Mouse (Mus musculus): Measurements from ENCODE around the gene Washc2. TPM values are rescaled to one million over a fixed set of nuclear protein-coding genes. Genes with fewer than 3 reads are reported as not detected.
"Not testable (repeated sequence)": the region's sequence is repeated elsewhere in the genome, so short reads cannot be mapped to it uniquely, and the experiment has no call there.

The Washc2 gene
- polyA plus RNA-seq, 1 experiment from 2014 or later = 58.2 TPM

- Histone ChIP-seq H3K9ac (replicated peaks; ENCODE audit: low read length) (peak within 1 kb of the TSS; percentile 94), H3K9me3 (ENCODE audit: low read length) (no peaks in the 10 kb centered on the region), H3K4me3 (ENCODE audit: low read length) (peak within 1 kb of the TSS; percentile 87), H3K4me1 (ENCODE audit: insufficient read depth, low read length) (peaks cover 26% of the 10 kb centered on the region), H3K27me3 (ENCODE audit: insufficient read depth, low read length) (no peaks in the 10 kb centered on the region), H3K27ac (ENCODE audit: low read length) (peak within 1 kb of the TSS; percentile 81), H3K4me2 (replicated peaks; ENCODE audit: low read depth, low read length) (peak within 1 kb of the TSS; percentile 67), H3K36me3 (ENCODE audit: insufficient read depth, low read length) (no peaks in the 10 kb centered on the region)
- ATAC-seq (ENCODE audit: low FRiP score, low TSS enrichment) = peak; percentile 92
- 1% methylated on average over 49 of the region's 68 CpGs for WGBS
Observed at GRCm38 (mm10) chr6:116193394-116194393, 14.1 kb upstream of the Washc2 start, which contains the start of gene Tmcc1. Gene Tmcc1 (minus strand): TSS chr6:116193486.

GRCm38 (mm10) chr6:116195811-116196210 lies 12.0 kb upstream of the Washc2 start:
- Histone ChIP-seq H3K27ac (ENCODE audit: low read length) (no peak overlapping the region), H3K9me3 (ENCODE audit: low read length) (no peaks in the 10 kb centered on the region), H3K27me3 (ENCODE audit: insufficient read depth, low read length) (no peaks in the 10 kb centered on the region), H3K36me3 (ENCODE audit: insufficient read depth, low read length) (no peaks in the 10 kb centered on the region), H3K9ac (replicated peaks; ENCODE audit: low read length) (no peak overlapping the region), H3K4me3 (ENCODE audit: low read length) (no peak overlapping the region), H3K4me2 (replicated peaks; ENCODE audit: low read depth, low read length) (no peak overlapping the region), H3K4me1 (ENCODE audit: insufficient read depth, low read length) (peaks cover 18% of the 10 kb centered on the region)
- 80% methylated on average over 8 of the region's 8 CpGs for WGBS
- no peak for ATAC-seq (ENCODE audit: low FRiP score, low TSS enrichment)

DNA sequence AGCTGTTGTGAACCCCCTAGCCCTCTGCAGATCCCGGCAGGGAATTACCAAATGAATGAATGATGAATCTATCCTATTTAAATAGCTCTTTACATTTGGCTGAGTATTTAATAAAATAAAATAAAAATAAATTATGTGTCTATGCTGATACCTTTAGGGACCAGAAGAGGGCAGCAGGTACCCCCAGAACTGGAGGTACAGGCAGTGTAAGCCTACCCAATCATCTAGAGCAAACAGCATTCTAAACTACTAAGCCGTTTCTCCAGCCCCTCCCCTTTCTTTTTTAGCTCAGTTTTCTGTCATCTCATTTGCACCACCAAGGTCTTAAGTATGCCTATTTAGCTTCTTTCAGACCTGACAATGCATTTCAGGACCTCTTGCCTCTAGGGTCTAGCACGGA lies 9.7 kb upstream of the Washc2 start:
- WGBS = 31% methylated on average over 3 of the region's 3 CpGs

DNA sequence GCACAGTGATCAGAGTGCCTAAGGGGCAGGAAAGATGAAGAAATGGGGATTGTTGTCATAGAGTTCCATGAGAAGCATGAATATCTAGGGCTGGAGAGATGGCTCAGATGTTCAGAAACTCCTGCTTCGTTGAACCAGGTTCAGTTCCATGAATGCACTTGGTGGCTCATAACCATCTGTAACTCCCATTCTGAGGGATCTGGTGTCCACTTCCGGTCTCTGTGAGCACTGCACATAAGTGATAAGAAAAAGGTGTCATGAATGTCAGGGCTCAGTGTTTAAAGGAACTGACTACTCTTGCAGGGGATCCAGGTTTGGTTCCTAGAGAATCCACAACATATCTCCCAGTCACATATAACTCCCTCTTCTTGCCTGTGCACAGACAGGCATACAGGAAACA lies 8.2 kb upstream of the Washc2 start:
- no peaks in the 10 kb centered on the region for H3K27me3 ChIP-seq (ENCODE audit: insufficient read depth, low read length)
- no peaks in the 10 kb centered on the region for H3K4me1 ChIP-seq (ENCODE audit: insufficient read depth, low read length)
- no peaks in the 10 kb centered on the region for H3K9me3 ChIP-seq (ENCODE audit: low read length)
- H3K9ac ChIP-seq (replicated peaks; ENCODE audit: low read length) = no peak overlapping the region
- no peak for ATAC-seq (ENCODE audit: low FRiP score, low TSS enrichment)
- no peak overlapping the region for H3K4me2 ChIP-seq (replicated peaks; ENCODE audit: low read depth, low read length)
- no peaks in the 10 kb centered on the region for H3K36me3 ChIP-seq (ENCODE audit: insufficient read depth, low read length)
- no peak overlapping the region for H3K27ac ChIP-seq (ENCODE audit: low read length)
- WGBS = 64% methylated on average over 2 of the region's 2 CpGs
- H3K4me3 ChIP-seq (ENCODE audit: low read length) = no peak overlapping the region

More for the DNA sequence above, 9.7 kb upstream of the Washc2 start:
- no peak overlapping the region for H3K9ac ChIP-seq (replicated peaks; ENCODE audit: low read length)
- H3K4me3 ChIP-seq (ENCODE audit: low read length) = no peak overlapping the region
- no peaks in the 10 kb centered on the region for H3K9me3 ChIP-seq (ENCODE audit: low read length)
- no peak for ATAC-seq (ENCODE audit: low FRiP score, low TSS enrichment)
- no peaks in the 10 kb centered on the region for H3K27me3 ChIP-seq (ENCODE audit: insufficient read depth, low read length)
- H3K27ac ChIP-seq (ENCODE audit: low read length) = no peak overlapping the region
- H3K4me1 ChIP-seq (ENCODE audit: insufficient read depth, low read length) = 0 out of 2 replicates have a peak, but pooled peaks cover 5% of the 10 kb centered on the region
- H3K36me3 ChIP-seq (ENCODE audit: insufficient read depth, low read length) = no peaks in the 10 kb centered on the region
- no peak overlapping the region for H3K4me2 ChIP-seq (replicated peaks; ENCODE audit: low read depth, low read length)

DNA sequence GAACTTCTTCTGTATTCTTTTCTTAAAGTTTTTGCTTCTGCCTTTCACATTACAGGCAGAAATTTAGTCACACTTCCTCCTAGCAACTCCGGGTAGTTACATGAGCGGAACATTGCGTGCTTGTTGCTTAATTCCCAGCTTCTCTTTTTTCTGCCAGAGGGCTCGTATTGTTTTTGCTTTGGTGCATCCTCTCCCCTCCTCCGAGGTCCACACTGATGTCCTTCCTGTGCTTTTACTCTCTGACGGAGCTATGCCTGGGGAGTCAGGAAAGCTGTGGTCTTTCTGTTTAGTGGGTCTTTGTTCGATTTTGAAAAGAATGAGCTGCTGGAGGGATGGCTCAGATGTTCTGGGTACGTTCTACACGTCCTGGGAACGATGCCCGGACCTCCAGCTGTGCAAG lies 19.9 kb downstream of the Washc2 start:
- Histone ChIP-seq H3K4me1 (ENCODE audit: insufficient read depth, low read length) (no peaks in the 10 kb centered on the region), H3K9me3 (ENCODE audit: low read length) (no peaks in the 10 kb centered on the region), H3K4me3 (ENCODE audit: low read length) (no peak overlapping the region), H3K27ac (ENCODE audit: low read length) (no peak overlapping the region), H3K36me3 (ENCODE audit: insufficient read depth, low read length) (peaks cover 61% of the 10 kb centered on the region), H3K9ac (replicated peaks; ENCODE audit: low read length) (no peak overlapping the region), H3K27me3 (ENCODE audit: insufficient read depth, low read length) (no peaks in the 10 kb centered on the region), H3K4me2 (replicated peaks; ENCODE audit: low read depth, low read length) (no peak overlapping the region)
- 82% methylated on average over 11 of the region's 11 CpGs for WGBS
- no peak for ATAC-seq (ENCODE audit: low FRiP score, low TSS enrichment)

DNA sequence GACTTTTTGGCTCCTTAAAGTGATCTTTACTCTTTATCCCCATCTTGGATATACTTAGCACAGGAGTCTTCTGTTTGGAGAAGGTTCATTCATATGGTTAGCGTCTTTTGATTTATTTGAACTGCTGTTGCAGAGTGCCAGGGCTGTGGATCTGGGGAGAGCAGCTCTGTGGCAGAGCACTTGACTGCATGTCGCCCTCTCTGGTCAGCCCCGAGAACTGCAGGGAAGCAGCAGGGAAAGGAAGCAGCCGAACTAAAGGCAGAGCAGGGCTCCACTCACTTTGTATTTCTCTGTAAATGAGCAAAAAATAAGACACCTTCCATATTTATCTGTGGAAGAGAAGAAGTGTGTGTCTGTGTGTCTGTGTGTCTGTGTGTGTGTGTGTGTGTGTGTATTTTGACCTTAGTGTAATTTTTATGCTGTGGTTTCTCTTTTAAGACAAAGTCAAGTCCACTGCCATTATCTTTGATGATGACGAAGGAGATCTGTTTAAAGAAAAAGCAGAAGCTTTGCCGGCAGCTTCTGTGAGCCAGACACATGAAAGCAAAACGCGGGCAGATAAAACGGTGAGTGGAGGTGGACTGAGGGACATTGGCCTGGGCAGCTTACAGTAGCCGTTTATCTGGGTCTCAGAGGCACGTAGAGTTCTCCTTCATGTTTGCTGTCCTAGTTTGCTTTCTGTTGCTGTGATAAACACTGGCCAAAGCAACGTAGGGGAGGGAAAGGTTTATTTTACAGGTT lies 21.1 kb downstream of the Washc2 start:
- H3K4me3 ChIP-seq (ENCODE audit: low read length) = no peak overlapping the region
- no peaks in the 10 kb centered on the region for H3K4me1 ChIP-seq (ENCODE audit: insufficient read depth, low read length)
- peaks cover 62% of the 10 kb centered on the region for H3K36me3 ChIP-seq (ENCODE audit: insufficient read depth, low read length)
- no peak for ATAC-seq (ENCODE audit: low FRiP score, low TSS enrichment)
- no peaks in the 10 kb centered on the region for H3K9me3 ChIP-seq (ENCODE audit: low read length)
- H3K27ac ChIP-seq (ENCODE audit: low read length) = no peak overlapping the region
- no peak overlapping the region for H3K4me2 ChIP-seq (replicated peaks; ENCODE audit: low read depth, low read length)
- no peaks in the 10 kb centered on the region for H3K27me3 ChIP-seq (ENCODE audit: insufficient read depth, low read length)
- H3K9ac ChIP-seq (replicated peaks; ENCODE audit: low read length) = no peak overlapping the region
- 64% methylated on average over 12 of the region's 12 CpGs for WGBS

- not testable (repeated sequence) for H3K9ac ChIP-seq (replicated peaks; ENCODE audit: low read length); H3K4me1 ChIP-seq (ENCODE audit: insufficient read depth, low read length); ATAC-seq (ENCODE audit: low FRiP score, low TSS enrichment); H3K9me3 ChIP-seq (ENCODE audit: low read length); H3K27me3 ChIP-seq (ENCODE audit: insufficient read depth, low read length); H3K27ac ChIP-seq (ENCODE audit: low read length); H3K4me3 ChIP-seq (ENCODE audit: low read length); H3K4me2 ChIP-seq (replicated peaks; ENCODE audit: low read depth, low read length)
- peaks cover 56% of the 10 kb centered on the region for H3K36me3 ChIP-seq (ENCODE audit: insufficient read depth, low read length)
- WGBS = 95% methylated on average over 2 of the region's 2 CpGs
Observed at GRCm38 (mm10) chr6:116234821-116235220, 27.0 kb downstream of the Washc2 start.

GRCm38 (mm10) chr6:116235336-116235735 lies 27.5 kb downstream of the Washc2 start:
- Histone ChIP-seq H3K9me3 (ENCODE audit: low read length) (no peaks in the 10 kb centered on the region), H3K4me1 (ENCODE audit: insufficient read depth, low read length) (no peaks in the 10 kb centered on the region), H3K36me3 (ENCODE audit: insufficient read depth, low read length) (peaks cover 58% of the 10 kb centered on the region), H3K27ac (ENCODE audit: low read length) (no peak overlapping the region), H3K4me3 (ENCODE audit: low read length) (no peak overlapping the region), H3K4me2 (replicated peaks; ENCODE audit: low read depth, low read length) (no peak overlapping the region), H3K27me3 (ENCODE audit: insufficient read depth, low read length) (no peaks in the 10 kb centered on the region), H3K9ac (replicated peaks; ENCODE audit: low read length) (no peak overlapping the region)
- no peak for ATAC-seq (ENCODE audit: low FRiP score, low TSS enrichment)
- WGBS = 91% methylated on average over 5 of the region's 5 CpGs

DNA sequence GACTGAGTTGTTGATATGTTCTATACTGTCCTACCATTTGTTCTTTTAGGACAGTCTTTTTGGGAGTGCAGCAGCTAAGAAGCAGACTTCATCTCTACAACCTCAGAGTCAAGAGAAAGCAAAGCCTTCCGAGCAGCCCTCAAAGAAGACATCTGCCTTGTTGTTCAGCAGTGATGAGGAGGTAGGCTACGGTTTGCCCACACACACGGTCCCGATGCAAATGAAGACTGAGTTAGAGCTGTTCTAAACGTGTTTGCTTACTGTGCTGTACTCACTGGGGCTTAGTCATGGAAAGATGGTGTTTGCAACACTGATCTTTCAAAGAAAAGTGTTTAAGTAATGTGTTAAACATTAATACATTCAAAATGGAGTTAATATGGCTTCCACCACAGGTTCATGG lies 30.2 kb downstream of the Washc2 start:
- no peak overlapping the region for H3K4me3 ChIP-seq (ENCODE audit: low read length)
- H3K9me3 ChIP-seq (ENCODE audit: low read length) = no peaks in the 10 kb centered on the region
- H3K36me3 ChIP-seq (ENCODE audit: insufficient read depth, low read length) = peaks cover 52% of the 10 kb centered on the region
- no peak overlapping the region for H3K27ac ChIP-seq (ENCODE audit: low read length)
- 88% methylated on average over 5 of the region's 5 CpGs for WGBS
- no peaks in the 10 kb centered on the region for H3K4me1 ChIP-seq (ENCODE audit: insufficient read depth, low read length)
- H3K9ac ChIP-seq (replicated peaks; ENCODE audit: low read length) = no peak overlapping the region
- H3K4me2 ChIP-seq (replicated peaks; ENCODE audit: low read depth, low read length) = no peak overlapping the region
- ATAC-seq (ENCODE audit: low FRiP score, low TSS enrichment) = no peak
- no peaks in the 10 kb centered on the region for H3K27me3 ChIP-seq (ENCODE audit: insufficient read depth, low read length)
